Mouse (Mus musculus) adrenal gland, adult 18-20 months (tissue): ENCODE measurements around the gene Ubl3. TPM values are rescaled to one million over a fixed set of nuclear protein-coding genes. Genes with fewer than 3 reads are reported as not detected.

Source experiments
- DNase-seq, 2 experiments: peaks; one replicate each; pipeline ENCODE4 v3.0.0; 2021 to 2022; ENCODE audit warnings: low spot score in 2 of 2
- total RNA-seq, 2 experiments: library from RNA; stranded (reverse); gene quantifications; 1 replicate in 1 of 2; 2 replicates in 1 of 2; pipeline ENCODE4 v1.2.3; 2021

The Ubl3 gene
- total RNA-seq, 2 experiments from 2014 or later = 152 to 163 TPM

- no peak for DNase-seq
Observed at GRCm38 (mm10) chr5:148564073-148564472, 11.5 kb upstream of the Ubl3 start.

- no peak for DNase-seq
Observed at GRCm38 (mm10) chr5:148563281-148563680, 10.7 kb upstream of the Ubl3 start.

GRCm38 (mm10) chr5:148562235-148562634, 9.6 kb upstream of the Ubl3 start:
- DNase-seq = no peak

- DNase-seq = no peak
Observed at GRCm38 (mm10) chr5:148559261-148559958, 6.8 kb upstream of the Ubl3 start.

- DNase-seq = no peak
Observed at GRCm38 (mm10) chr5:148558472-148558871, 5.9 kb upstream of the Ubl3 start.

GRCm38 (mm10) chr5:148556509-148556908, 3.9 kb upstream of the Ubl3 start:
- no peak for DNase-seq

- DNase-seq = no peak
Observed at GRCm38 (mm10) chr5:148555156-148555555, 2.6 kb upstream of the Ubl3 start.

GRCm38 (mm10) chr5:148554701-148555100, 2.1 kb upstream of the Ubl3 start:
- DNase-seq = no peak

- no peak for DNase-seq
Observed at GRCm38 (mm10) chr5:148554242-148554641, 1.7 kb upstream of the Ubl3 start.

- no peak for DNase-seq
Observed at GRCm38 (mm10) chr5:148553723-148554122, 1.1 kb upstream of the Ubl3 start.

- DNase-seq = peak; percentile 34 to 50
Observed at GRCm38 (mm10) chr5:148551764-148552136, 839 bp downstream of the Ubl3 start.

- DNase-seq = peak; percentile 40 to 51
Observed at GRCm38 (mm10) chr5:148550821-148551763, 1.5 kb downstream of the Ubl3 start.

GRCm38 (mm10) chr5:148550393-148550792, 2.2 kb downstream of the Ubl3 start:
- no peak for DNase-seq

GRCm38 (mm10) chr5:148549307-148549706, 3.3 kb downstream of the Ubl3 start:
- no peak for DNase-seq

- DNase-seq = no peak
Observed at GRCm38 (mm10) chr5:148548568-148548967, 4.0 kb downstream of the Ubl3 start.

- no peak for DNase-seq
Observed at GRCm38 (mm10) chr5:148547870-148548456, 4.6 kb downstream of the Ubl3 start.

- DNase-seq = no peak
Observed at GRCm38 (mm10) chr5:148546970-148547369, 5.6 kb downstream of the Ubl3 start.

GRCm38 (mm10) chr5:148544733-148545132, 7.9 kb downstream of the Ubl3 start:
- DNase-seq = no peak

- no peak for DNase-seq
Observed at GRCm38 (mm10) chr5:148542196-148542595, 10.4 kb downstream of the Ubl3 start.

- no peak for DNase-seq
Observed at GRCm38 (mm10) chr5:148535669-148536430, 16.7 kb downstream of the Ubl3 start.

- no peak for DNase-seq
Observed at GRCm38 (mm10) chr5:148534644-148535043, 17.9 kb downstream of the Ubl3 start.
